Mouse (Mus musculus) testis, postnatal 14 days (tissue): Measurements from ENCODE around the gene Thbs3.

Experiments
- DNase-seq: peaks from one replicate; pipeline ENCODE4 v3.0.0; 2021; ENCODE audit warnings: low spot score

The Thbs3 gene

GRCm38 (mm10) chr3:89227307-89228179 lies 12.6 kb downstream of the Thbs3 start:
- DNase-seq: peak; percentile 87

DNA sequence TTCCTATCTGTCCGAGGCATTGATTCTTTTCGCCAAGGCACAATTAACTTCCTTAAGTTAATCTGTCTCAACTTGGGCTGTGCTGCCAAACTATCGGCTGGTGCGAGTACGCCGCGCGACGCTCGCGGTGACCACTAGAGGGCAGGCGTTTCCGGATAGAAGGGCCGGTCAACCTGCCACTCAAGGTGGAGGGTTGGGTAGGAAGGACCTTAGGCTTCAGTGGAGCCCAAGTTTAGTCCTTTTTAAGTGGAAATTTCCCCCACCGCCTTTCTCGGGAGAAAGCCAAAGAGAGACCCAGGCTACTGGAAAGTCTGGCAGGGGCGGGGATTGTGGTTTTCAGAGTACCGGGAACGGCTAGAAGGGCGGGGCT lies 13.2 kb downstream of the Thbs3 start:
- peak; percentile 85 for DNase-seq

DNA sequence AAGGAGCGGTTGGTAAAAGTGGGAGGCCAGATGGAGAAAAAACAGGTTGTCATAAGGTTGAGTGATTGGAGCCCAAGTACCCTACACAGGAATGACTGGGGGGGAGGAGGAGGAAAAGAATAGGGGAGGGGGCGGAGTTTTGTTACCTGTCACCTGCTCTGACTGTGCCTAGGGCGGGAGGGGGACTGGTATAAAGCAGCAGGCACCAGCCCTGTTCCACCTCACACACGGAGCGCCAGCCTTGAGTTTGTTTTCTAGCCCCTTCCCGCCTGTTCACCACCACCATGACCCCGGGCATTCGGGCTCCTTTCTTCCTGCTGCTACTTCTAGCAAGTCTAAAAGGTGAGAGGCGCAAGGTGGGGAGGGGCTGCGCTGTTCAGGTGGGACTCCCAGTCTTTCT lies 13.9 kb downstream of the Thbs3 start, which contains the start of gene Muc1:
Muc1 (plus strand) TSS at position 222 of the 400 bp plus-strand sequence.
- peak; percentile 34 for DNase-seq

- no peak for DNase-seq
Measured at GRCm38 (mm10) chr3:89229276-89229675, 14.3 kb downstream of the Thbs3 start.

GRCm38 (mm10) chr3:89230561-89230960 lies 15.6 kb downstream of the Thbs3 start:
- no peak for DNase-seq

DNA sequence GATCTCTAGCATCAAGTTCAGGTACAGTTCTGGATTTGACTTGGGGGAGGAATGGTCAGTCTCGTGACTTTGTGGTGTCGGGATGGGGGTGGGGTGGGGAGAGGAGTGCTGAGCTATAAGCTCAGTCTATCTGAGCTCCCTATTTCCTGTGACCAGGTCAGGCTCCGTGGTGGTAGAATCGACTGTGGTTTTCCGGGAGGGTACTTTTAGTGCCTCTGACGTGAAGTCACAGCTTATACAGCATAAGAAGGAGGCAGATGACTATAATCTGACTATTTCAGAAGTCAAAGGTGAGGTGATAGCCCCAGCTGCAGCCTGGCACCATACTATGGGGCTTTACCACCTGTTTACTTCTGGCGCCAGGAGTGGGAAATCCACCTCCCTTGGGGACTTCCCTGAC lies 16.4 kb downstream of the Thbs3 start:
- DNase-seq: no peak

- no peak for DNase-seq
Measured at GRCm38 (mm10) chr3:89231772-89232275, 16.8 kb downstream of the Thbs3 start.

DNA sequence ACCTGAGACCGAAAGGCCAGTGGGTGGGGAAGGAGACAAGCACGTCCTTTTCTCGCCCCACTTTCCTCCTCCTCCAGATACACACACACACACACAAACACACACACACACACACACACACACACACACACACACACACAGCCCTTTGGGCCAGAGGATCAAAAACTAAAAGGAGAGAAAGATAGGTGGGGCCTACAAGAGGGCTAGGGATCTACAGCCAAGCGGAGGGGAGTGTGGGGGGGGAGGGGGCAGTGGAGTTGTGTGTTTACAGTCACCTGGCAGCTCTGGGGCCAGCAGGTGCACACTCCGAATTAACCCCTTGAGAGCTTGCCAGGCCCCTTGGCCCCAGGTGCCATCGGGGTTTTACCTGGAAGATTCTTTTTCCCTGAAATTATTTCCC lies 17.6 kb downstream of the Thbs3 start:
- DNase-seq: no peak

- no peak for DNase-seq
Measured at GRCm38 (mm10) chr3:89233562-89234110, 18.7 kb downstream of the Thbs3 start.

GRCm38 (mm10) chr3:89236516-89236915 lies 21.5 kb downstream of the Thbs3 start:
- DNase-seq: no peak

DNA sequence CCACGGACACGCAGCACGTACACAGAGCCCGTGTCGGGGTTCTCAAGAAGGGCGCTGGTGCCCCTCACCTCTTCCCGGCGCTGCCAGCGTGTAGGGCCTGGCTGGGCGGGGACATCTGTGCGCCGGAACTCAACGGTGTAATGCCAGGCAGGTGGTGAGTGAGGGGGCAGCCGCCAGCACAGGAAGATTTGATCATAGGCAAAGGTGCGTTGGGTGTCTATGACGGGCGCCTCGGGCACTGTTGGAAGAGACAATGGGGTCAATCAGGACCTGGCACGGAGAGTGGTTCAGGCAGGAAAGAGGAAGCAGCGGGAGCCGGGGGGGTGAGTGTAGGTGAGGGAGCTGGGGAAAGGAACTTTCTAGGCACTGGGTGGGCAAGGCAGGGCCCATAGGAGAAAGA lies 22.7 kb downstream of the Thbs3 start:
- DNase-seq: no peak

- no peak for DNase-seq
Measured at GRCm38 (mm10) chr3:89238494-89238893, 23.5 kb downstream of the Thbs3 start.

GRCm38 (mm10) chr3:89242331-89242895 lies 27.4 kb downstream of the Thbs3 start:
- peak; percentile 47 for DNase-seq

GRCm38 (mm10) chr3:89243609-89244008 lies 28.6 kb downstream of the Thbs3 start:
- no peak for DNase-seq

- no peak for DNase-seq
Measured at GRCm38 (mm10) chr3:89244158-89244981, 29.4 kb downstream of the Thbs3 start.

DNA sequence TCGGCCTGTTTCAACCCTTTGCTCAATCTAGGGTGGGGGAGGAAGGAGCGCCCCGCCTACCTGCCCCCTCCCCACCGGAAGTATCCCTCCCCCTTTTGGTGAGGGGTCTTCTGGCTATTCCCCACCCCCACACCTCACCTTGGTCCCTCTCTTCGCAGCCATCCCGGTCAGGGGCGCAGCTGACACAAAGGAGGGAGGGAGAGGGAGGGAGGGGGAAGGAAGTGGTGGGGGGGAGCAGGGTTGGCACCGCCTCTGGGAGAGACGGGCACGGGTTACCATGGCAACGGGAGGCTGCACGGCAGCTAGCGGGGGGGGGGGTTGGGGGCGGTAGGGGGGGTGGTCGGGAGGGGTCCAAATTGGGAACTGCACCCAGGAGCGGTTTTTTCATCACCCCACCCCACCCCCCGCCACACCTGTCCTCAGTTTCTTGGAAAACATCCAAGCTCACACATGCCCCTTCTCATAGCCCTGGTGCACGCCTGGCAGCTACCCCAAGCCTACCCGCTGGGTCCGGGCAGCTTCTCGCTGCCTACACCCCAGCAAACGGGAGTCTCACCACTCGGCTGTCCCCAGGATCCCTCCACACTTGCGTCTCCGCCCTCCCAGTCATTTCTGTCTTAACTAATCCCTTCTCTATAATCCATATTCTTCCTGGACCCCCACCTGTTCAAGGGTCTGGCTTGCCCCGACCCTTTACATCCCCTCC lies 30.2 kb downstream of the Thbs3 start:
- no peak for DNase-seq

- peak; percentile 44 for DNase-seq
Measured at GRCm38 (mm10) chr3:89245688-89246171, 30.8 kb downstream of the Thbs3 start, which contains the start of gene Krtcap2. Gene Krtcap2 (plus strand): TSS chr3:89245966.

DNA sequence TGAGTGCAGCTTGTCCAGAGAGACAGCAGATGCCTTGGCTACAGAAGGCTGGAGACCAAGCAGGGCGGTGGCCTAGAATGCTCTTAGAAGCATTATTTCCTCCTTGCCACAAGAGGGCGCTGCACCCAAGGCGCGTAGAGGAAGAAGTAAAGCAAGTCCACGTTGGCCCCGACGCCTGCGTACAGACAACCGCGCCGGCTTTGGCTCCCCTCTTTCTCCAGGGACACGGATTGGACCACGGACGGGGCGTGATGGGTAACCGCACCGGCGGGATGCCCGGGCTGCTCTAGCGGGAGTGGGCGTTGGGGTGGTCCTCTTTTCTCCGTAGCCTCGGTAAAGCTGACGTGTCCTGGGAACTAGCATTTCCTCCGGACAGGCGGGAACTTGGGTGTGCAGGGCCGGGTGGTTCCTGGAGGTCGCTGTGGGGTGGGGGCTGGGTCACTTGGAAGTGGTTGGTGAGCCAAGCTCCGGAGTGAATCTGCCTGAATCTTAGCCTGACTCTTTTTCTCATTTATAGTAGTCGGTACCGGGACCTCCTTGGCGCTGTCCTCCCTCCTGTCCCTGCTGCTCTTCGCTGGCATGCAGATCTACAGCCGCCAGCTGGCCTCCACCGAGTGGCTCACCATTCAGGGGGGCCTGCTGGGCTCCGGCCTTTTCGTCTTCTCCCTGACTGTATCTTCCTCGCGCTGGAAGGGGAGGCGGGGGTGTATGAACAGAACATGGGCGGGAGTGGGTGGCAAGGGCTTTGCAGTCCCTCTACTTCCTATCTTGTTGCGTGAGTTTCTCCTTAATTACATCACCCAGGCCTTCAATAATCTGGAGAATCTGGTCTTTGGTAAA lies 31.5 kb downstream of the Thbs3 start, which contains the start of gene Trim46:
Trim46 (minus strand) TSS at position 49 of the 840 bp plus-strand sequence.
- peak; percentile 89 for DNase-seq

DNA sequence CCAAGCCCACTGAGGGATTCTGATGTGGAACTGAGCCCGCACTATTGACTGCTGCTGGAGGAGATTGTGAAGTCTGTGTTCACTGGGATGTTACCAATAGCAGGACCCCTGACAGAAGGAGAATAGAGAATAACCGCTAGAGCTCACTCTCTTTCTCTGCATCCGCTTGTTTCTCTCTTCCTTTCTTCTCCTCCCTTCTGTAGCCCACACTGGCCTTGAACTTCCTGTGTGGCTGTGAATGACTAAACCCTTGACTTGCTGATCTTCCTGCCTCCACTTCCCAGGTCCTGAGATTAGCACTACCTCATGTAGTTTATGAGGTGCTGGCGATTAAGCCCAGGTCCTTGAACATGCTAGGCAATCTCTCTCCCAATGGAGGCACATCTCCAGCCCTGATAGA lies 32.5 kb downstream of the Thbs3 start:
- DNase-seq: no peak

GRCm38 (mm10) chr3:89250435-89251040 lies 35.6 kb downstream of the Thbs3 start:
- no peak for DNase-seq
